Mouse (Mus musculus) lung, postnatal 0 days (tissue): ENCODE measurements around the gene Syndig1l. TPM values are rescaled to one million over a fixed set of nuclear protein-coding genes. Genes with fewer than 3 reads are reported as not detected.
A peak's percentile ranks its signal among the peaks of the same experiment; 100 is the strongest.

Experiments used
- ATAC-seq: fragments of 200-750 bp; cut with Nextera tagmentation; 2 replicates; pipeline ENCODE4 v1.8.0; 2017; ENCODE audit warnings: moderate library complexity
- DNase-seq: peaks from one replicate; pipeline ENCODE4 v3.0.0-alpha.2; 2016; ENCODE audit warnings: low spot score
- H3K27ac ChIP-seq: fragments of 300-500 bp; sonication (generic); 2 replicates; pipeline ENCODE4 v1.5.1; 2014; ENCODE audit warnings: antibody characterized with exemption, mild to moderate bottlenecking, low read length, mixed read lengths
- H3K27me3 ChIP-seq: fragments of 300-500 bp; sonication (generic); replicated peaks from 2 replicates; pipeline ENCODE4 v1.6.1; 2014; ENCODE audit warnings: low read length, mixed read lengths; ENCODE audit not compliant: insufficient read depth
- H3K36me3 ChIP-seq: fragments of 300-500 bp; sonication (generic); 2 replicates; pipeline ENCODE4 v1.6.1; 2014; ENCODE audit warnings: low read length, mixed read lengths; ENCODE audit not compliant: insufficient read depth
- H3K4me1 ChIP-seq: fragments of 300-500 bp; sonication (generic); 2 replicates; pipeline ENCODE4 v1.6.1; 2014; ENCODE audit warnings: antibody characterized with exemption, low read depth, low read length, mixed read lengths; ENCODE audit not compliant: insufficient read depth
- H3K4me2 ChIP-seq: fragments of 300-500 bp; sonication (generic); replicated peaks from 2 replicates; pipeline ENCODE4 v1.6.1; 2014; ENCODE audit warnings: low read depth, mild to moderate bottlenecking, low read length, moderate library complexity, mixed read lengths
- H3K4me3 ChIP-seq: fragments of 300-500 bp; sonication (generic); 2 replicates; pipeline ENCODE4 v1.5.1; 2014; ENCODE audit warnings: low read depth, low read length
- H3K9ac ChIP-seq: fragments of 300-500 bp; sonication (generic); replicated peaks from 2 replicates; pipeline ENCODE4 v1.6.1; 2014; ENCODE audit warnings: low read depth, mild to moderate bottlenecking
- H3K9me3 ChIP-seq: fragments of 300-500 bp; sonication (generic); 2 replicates; pipeline ENCODE4 v1.6.1; 2016; ENCODE audit warnings: low read length, mixed read lengths
- CTCF ChIP-seq: IDR thresholded peaks from 2 replicates; pipeline ENCODE4 v1.5.1; 2016; ENCODE audit warnings: antibody characterized with exemption, mild to moderate bottlenecking
- EP300 ChIP-seq: IDR thresholded peaks from 2 replicates; pipeline ENCODE4 v1.6.1; 2016; ENCODE audit warnings: antibody characterized with exemption, mild to moderate bottlenecking, control low read depth
- WGBS: fragments of 180-500 bp; shearing (Covaris S2); extraction: QIAGEN DNeasy Blood & Tissue Kit; methylation state at CpG from one replicate; pipeline ENCODE4 v1.1.7; 2014; 5-methylcytosine and 5-hydroxymethylcytosine counted together
- polyA plus RNA-seq: library from polyadenylated mRNA; unstranded; fragments of >200 nt; fragmentation: Nextera tagmentation; extraction: Ambion mirVana; gene quantifications from 2 replicates; pipeline ENCODE4 v1.2.1, GENCODE M21; 2015

The Syndig1l gene
- polyA plus RNA-seq, 1 experiment from 2014 or later = not detected

DNA sequence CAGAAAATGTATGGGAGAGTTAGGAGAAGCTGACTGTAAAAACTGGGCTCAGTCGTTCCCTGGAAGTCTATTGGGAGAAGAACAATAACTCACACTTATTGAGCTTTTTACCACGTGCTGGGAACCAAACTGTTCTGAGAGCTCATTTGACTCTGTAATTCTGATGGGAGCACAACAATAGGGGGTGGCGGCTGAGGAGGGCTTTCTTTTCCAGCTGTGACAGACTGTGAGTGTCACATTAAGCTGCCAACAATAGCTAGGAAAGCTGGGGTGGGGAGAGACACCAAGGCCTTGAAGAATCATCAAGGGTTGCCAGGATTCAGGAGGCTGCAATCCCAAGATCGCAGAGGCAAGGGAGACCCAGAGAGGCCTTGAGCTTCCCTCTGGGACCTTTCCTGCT is 12.5 kb downstream of the Syndig1l start:
- no peaks in the 10 kb centered on the region for H3K27me3 ChIP-seq
- no peaks in the 10 kb centered on the region for H3K36me3 ChIP-seq
- H3K27ac ChIP-seq = no peak overlapping the region
- 48% methylated on average over 4 of the region's 4 CpGs for WGBS
- H3K4me3 ChIP-seq = no peak overlapping the region
- H3K4me2 ChIP-seq = no peak overlapping the region
- no peaks in the 10 kb centered on the region for H3K4me1 ChIP-seq
- ATAC-seq (no peak), DNase-seq (no peak)
- no peak for TF ChIP-seq CTCF
- TF ChIP-seq EP300 = no peak
- no peak overlapping the region for H3K9ac ChIP-seq
- no peaks in the 10 kb centered on the region for H3K9me3 ChIP-seq

GRCm38 (mm10) chr12:84684569-84684968 is 14.1 kb downstream of the Syndig1l start:
- Histone ChIP-seq H3K36me3 (no peaks in the 10 kb centered on the region), H3K4me1 (no peaks in the 10 kb centered on the region), H3K9me3 (no peaks in the 10 kb centered on the region), H3K4me3 (no peak overlapping the region), H3K27ac (no peak overlapping the region), H3K27me3 (no peaks in the 10 kb centered on the region), H3K4me2 (no peak overlapping the region), H3K9ac (no peak overlapping the region)
- TF ChIP-seq EP300 (no peak), CTCF (no peak)
- DNase-seq (no peak), ATAC-seq (no peak)
- WGBS = 47% methylated on average over 7 of the region's 7 CpGs

- no peak overlapping the region for H3K27ac ChIP-seq
- no peak for TF ChIP-seq CTCF
- TF ChIP-seq EP300 = no peak
- no peak for ATAC-seq
- H3K36me3 ChIP-seq = no peaks in the 10 kb centered on the region
- no peak overlapping the region for H3K4me2 ChIP-seq
- H3K9me3 ChIP-seq = no peaks in the 10 kb centered on the region
- no peak overlapping the region for H3K4me3 ChIP-seq
- no peaks in the 10 kb centered on the region for H3K27me3 ChIP-seq
- H3K4me1 ChIP-seq = no peaks in the 10 kb centered on the region
- 77% methylated on average over 3 of the region's 3 CpGs for WGBS
- H3K9ac ChIP-seq = no peak overlapping the region
- no peak for DNase-seq
Observed at GRCm38 (mm10) chr12:84676011-84676410, 22.6 kb downstream of the Syndig1l start.

DNA sequence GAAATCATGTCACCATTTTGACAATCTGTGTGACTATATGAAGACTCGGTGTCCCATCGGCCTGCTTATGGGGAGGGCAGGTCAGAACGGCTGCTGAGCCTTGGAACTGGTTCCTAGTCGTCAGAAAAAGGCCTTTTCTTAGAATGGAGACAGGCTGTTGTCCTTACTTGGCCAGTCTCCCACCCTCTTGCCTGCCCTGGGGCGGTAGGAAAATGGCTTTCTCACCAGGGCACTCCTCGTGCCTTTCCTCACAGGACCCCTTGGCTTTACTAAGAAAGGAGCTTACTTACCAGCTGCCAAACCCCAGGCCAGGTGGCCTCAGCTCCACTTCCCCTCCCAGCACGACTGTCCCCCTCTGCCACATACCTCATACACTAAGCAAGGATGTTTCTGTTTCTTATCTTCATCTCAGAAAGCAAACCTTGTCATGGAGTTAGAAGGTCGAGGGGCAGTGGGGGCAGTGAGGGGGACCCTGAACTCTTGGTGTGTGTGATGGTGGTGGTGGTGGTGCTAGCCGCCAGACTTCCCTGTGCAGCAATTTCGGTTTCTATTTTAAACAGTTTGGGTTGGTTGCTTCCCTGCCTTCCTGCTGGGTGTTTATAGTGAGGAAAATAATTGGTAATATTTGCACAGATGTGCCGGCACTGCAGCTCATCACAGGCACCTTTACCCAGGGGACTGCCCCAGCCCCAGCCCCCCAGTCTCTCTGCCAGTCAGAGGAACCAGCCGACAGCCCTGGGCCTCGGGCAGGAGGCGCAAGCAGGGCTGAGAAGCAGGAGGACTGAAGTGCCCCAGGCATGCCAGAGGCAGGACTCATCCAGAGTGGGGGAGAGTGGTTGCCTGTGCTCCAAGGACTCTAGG is 23.7 kb downstream of the Syndig1l start:
- Histone ChIP-seq H3K9me3 (no peaks in the 10 kb centered on the region), H3K4me1 (no peaks in the 10 kb centered on the region), H3K9ac (no peak overlapping the region), H3K27me3 (no peaks in the 10 kb centered on the region), H3K27ac (no peak overlapping the region), H3K4me2 (0 out of 2 replicates have a peak overlapping the region, but pooled peaks have one; percentile 11), H3K36me3 (no peaks in the 10 kb centered on the region), H3K4me3 (no peak overlapping the region)
- TF ChIP-seq CTCF (no peak), EP300 (no peak)
- WGBS = 30% methylated on average over 14 of the region's 14 CpGs
- DNase-seq (no peak), ATAC-seq (no peak)

- H3K4me2 ChIP-seq = no peak overlapping the region
- H3K4me3 ChIP-seq = no peak overlapping the region
- DNase-seq = no peak
- H3K9me3 ChIP-seq = no peaks in the 10 kb centered on the region
- no peak overlapping the region for H3K27ac ChIP-seq
- H3K9ac ChIP-seq = no peak overlapping the region
- H3K36me3 ChIP-seq = no peaks in the 10 kb centered on the region
- TF ChIP-seq EP300 (no peak), CTCF (no peak)
- 15% methylated on average over 10 of the region's 10 CpGs for WGBS
- no peak for ATAC-seq
- H3K4me1 ChIP-seq = no peaks in the 10 kb centered on the region
- H3K27me3 ChIP-seq = no peaks in the 10 kb centered on the region
Observed at GRCm38 (mm10) chr12:84671646-84672045, 27.0 kb downstream of the Syndig1l start.

DNA sequence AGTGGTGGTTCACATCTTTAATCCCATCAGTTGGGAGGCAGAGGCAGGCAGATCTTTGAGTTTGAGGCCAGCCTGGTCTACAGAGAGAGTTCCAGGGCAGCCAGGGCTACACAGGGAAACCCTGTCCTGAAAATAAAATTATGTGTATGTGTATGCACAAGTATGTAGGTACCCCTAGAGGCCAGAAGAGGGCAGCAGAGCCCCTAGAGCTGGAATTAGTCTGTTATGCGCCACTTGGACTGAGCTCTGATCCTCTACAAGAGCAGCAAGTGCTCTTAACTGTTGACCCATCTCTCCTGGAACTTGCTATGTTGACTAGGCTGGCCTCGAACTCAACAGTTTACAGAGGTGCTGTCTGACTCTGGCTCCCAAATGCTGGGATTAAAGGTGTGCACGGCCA is 28.1 kb downstream of the Syndig1l start:
- no peak overlapping the region for H3K27ac ChIP-seq
- H3K4me1 ChIP-seq = no peaks in the 10 kb centered on the region
- H3K36me3 ChIP-seq = no peaks in the 10 kb centered on the region
- DNase-seq = peak; percentile 23
- no peak overlapping the region for H3K4me3 ChIP-seq
- H3K9ac ChIP-seq = no peak overlapping the region
- no peak for TF ChIP-seq EP300
- peak; percentile 38 for TF ChIP-seq CTCF
- no peaks in the 10 kb centered on the region for H3K9me3 ChIP-seq
- no peaks in the 10 kb centered on the region for H3K27me3 ChIP-seq
- ATAC-seq = no peak
- no peak overlapping the region for H3K4me2 ChIP-seq
- 86% methylated on average over 3 of the region's 3 CpGs for WGBS
